Mouse (Mus musculus) lung, postnatal 25 days (tissue): ENCODE data around the gene Peli1.

Experiments
- DNase-seq: peaks from one replicate; pipeline ENCODE4 v3.0.0; 2022; ENCODE audit warnings: low spot score

Peli1 gene

DNA sequence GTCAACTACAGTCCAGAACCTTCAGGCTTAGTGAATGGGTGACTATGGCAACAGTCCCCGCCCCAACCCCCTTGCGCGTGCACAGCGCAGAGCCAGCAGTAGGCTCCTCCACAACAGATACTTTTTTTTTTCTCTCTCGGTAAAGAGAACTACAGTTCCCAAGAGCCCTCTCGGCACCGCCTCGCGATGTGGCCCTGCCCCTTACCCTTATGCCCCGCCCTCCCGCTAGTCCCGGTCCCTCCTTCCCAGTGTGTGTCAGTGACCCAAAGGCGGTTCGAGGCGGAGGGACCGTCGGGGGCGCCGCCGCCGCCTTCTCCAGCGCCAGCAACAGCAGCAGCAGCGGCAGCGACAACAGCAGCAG lies at the start of gene Peli1:
Peli1 (plus strand) TSS at position 225 of the 361 bp plus-strand sequence.
- peak; percentile 98 for DNase-seq

DNA sequence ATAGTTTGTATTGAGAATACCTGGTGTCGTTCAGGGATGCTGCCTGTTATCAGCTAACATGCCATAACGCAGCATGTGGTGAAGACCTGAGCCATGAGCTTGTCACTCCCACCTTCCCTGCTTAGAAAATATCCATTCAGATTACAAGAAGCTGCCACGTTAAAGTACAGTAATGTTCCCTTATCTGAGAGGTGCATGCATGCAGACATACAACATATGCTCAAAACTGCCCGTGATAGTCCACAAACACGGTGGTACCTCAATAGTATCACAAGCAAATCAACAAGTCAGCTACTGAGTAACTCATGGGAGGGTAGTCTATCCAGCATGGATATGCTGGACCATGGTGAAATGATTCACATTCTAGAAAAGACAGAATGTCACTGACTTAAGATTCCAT lies 48.5 kb upstream of the Peli1 start:
- no peak for DNase-seq

DNA sequence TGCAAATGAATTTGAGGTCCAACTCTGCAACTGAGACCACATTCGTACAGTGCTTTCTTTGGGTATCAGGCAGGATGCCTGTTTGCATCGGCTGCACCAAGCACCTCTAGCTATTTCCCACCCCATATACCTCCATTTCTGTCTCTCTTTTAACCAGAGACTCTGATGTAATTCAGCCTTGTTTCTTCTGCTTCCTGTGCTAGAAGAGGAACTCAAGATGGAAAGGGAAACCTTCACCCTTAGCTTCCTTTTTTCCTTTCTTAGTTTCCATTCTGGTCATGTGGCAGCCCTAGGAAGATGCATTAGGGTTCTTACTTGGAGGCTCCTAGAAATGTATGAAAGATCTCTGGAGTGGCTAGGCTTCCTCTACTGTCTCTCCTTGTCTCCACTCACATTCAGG lies 44.9 kb upstream of the Peli1 start:
- DNase-seq: no peak

DNA sequence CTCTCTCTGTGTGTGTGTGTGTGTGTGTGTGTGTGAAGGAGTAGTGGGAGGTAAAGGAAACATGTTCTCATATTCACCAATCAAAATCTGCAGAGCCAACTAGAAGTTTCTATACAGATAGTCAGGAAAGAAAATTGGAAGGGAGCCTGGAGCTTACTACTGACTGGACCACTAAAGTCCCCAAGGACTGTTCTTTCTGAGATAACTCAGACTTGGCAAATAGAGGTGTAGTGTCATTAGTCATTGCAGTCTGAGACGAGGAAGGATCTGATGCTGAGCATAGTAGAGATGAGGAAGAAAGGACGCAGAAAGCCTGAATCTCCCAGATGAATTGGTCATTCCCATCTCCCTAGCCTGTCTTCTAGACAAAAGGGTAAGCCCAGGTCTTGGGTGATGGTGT lies 43.2 kb upstream of the Peli1 start:
- DNase-seq: no peak

DNA sequence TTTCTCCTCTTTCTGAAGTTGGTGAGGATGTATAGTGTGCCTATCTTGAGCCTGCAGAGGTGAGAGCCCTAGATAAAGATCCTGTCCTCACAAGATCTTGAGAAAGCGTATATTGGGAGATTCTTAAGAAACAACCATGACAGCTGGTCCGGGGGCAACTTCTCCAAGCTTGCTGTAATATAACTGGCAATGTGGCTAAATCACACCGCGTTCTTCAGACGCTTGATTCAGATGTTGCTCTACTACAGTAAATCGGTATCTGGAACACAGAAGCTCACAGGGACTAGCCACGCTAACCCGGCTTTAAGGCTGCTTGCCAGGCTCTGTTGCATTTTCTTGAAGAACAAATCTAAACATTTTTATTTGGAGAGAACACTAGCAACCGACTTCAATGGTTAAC lies 39.4 kb upstream of the Peli1 start:
- DNase-seq: no peak

DNA sequence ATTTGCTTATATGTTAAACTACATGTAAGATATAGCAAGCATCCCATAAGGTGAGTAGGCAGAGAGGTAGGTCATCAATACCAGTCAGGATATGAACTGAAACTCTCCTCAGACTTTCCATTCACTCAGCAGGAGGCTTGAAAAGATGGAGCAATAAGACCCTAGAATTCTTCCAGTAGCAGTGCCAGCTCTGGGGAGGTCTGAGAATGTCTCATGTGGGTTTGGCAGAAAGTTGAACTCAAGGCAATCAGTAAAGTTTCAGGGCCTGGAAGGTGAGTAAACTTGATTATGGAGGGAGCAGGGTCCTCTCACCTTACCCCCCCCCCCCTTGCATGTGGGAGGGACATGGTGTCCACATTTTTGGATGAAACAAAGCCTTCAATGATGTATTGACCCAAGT lies 36.5 kb upstream of the Peli1 start:
- no peak for DNase-seq

DNA sequence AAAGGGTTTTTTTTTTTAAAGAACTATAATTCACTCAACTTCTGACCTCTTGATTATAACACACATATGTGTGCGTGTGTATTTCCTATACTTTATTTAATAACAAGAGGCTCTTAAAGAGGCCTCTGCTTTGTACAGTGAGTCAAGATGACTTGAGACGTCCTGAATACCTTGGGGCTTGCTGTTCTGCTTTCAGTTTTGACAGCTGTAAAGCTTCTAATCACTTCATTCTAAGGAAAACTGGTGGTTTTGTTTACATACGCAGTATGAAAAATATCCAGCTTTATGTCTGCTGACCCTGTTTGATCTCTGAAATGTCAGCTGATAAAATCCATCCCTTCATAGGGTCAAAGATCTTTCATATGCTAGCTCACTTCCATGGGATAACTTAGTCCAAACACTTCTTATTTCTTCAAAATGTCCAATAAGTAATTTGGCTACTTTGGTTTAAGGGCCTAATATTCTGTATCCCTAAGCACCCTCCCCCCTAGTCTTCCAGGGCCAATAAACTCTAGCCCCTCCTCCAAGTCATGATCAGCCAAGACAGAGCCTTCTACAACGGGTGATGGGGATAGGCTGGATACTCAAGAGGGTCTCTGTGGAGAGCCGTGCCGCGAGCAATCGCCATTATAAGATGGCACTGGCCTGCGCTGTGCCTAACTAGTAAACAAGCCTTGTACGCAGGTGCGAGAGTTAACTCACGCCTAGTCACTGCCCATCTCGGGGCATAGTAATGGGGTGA lies 34.8 kb upstream of the Peli1 start:
- DNase-seq: no peak

DNA sequence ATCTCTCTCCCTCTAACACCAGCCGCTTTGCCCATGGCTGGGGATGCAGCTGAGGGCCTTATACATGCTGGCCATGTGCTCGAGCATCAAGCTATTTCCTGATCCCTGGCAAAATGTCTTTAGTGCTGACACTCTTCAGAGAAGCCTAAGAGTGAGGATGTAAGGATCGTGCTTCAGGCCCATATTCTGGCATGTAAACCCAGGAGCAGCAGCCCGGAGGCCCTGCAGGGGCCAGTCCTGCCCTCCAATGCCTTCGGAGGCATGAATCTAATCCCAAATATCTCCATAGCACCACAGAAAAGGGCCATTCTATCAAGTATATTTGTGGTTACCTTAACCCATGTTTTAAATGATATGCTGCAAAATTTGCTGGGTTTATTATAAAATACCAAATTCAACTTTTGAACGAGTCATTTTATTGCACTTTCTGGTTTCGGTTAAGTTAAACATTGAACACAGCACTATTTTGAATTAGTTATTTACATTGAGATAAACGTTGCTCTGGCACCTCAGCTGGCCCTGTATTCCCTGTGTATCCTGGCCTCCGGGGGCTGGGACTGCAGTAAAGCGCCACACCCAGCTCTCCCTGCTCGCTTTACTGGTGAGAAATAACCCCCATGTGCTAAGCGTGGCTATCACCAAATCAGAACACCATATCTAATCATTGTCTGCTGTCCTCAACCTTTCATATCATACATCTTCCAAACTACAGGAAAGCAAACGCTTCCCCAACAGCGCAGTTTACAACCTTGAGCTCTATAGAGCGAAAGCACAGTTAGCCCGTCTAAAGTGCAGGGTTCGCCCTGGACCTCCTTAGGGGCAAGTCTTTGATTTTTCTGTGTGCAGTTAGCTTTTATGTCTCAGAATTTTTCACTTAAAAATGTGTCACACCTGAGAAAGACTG lies 33.3 kb upstream of the Peli1 start:
- no peak for DNase-seq

DNA sequence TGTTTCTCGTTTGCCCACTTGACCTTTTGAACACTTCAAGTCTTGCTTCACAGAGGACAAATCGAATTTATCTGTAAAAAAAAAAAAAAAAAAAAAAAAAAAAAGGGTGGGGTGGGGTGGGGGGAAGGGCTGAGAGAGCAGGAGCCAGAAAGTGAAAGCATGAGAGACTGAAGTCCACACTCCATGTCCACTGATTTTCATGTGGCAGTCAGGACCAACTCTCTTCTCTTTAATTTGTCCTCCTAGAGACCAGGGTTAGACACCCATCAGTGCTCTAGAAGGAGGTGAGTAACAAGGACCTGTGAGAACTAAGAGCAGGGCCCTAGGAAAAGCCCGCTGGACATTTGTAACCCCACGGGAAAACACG lies 32.7 kb upstream of the Peli1 start:
- DNase-seq: no peak

DNA sequence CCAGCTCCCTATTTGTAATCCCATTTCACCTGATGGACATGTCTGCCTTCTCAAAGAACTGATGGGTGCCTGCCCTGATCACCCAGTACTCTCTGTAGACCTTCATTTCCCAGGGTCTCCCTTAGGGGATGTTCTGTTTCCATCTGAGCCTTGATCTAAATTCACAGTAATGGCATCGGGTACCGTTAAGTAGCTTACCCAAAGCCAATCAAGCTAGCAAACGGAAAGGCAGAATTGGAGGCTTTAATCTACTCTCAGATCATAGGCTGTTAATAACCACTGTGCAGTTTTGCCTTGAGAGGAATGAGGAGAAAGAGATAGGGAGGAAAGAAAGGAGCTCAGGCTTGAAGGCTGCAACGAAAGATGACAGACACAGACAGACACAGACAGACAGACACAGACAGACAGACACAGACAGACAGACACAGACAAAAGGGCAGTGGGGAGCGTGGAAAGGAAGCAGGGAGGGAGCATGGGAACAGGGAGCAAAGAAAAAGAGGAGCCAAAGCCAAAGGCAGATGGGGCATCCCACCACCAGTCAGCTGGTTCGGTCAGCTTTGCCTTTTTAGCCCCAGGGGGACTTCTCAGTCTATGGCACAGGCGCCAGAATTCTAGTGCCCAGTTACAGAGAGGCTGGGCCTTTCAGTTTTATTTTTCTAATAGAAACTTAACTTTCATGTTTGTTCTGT lies 30.6 kb upstream of the Peli1 start:
- no peak for DNase-seq

DNA sequence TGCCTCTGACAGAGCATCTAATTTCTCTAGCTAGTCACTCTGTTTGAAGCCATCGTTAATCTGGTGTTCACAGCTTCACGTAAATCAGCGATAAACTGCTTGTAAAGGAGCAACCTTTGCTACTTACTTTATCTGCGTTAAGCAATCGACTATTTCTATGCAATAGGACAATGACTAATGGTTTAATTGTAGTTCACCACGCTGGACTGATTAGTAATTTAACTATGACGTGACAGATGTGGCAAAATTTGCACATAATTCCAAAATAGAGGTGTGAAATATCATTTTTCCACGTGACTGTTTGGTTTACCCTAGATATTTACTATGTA lies 30.1 kb upstream of the Peli1 start:
- no peak for DNase-seq

DNA sequence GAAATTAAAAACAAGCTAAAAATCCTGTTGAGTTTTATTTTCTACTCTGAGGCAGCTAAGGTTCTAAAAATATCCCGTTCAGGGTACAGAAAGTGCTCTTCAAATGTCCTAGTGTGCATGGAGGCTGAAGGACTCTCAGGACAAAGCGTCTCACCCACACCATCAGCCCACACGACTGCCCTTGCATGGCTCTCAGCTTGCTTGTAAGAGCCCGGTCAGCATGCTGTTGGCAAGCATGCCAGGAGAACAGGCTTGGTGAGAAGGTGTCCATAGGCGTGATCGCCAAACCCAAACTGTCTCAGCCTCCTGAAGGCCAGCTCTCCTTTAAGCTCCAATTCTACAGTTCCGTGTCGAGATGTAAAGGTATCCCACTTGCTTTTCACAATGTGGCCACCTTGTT lies 29.7 kb upstream of the Peli1 start:
- peak; percentile 83 for DNase-seq

DNA sequence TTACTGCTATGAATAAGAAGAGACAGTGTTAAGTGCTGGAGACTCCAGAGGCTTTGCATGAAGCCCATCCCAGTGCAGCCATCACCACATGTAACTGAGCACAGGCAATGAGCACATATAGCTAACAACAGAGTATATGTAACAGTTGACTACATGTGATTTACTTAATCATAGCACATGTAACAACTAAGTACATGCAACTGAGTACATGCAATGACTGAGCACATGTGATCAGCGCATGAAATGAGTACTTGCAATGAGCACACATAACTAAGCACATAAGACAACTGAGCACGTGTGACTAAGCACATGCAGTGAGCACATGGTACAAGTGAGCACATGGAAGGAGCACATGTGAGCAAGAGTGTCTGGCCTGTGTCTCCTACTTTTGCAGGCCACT lies 29.0 kb upstream of the Peli1 start:
- no peak for DNase-seq

DNA sequence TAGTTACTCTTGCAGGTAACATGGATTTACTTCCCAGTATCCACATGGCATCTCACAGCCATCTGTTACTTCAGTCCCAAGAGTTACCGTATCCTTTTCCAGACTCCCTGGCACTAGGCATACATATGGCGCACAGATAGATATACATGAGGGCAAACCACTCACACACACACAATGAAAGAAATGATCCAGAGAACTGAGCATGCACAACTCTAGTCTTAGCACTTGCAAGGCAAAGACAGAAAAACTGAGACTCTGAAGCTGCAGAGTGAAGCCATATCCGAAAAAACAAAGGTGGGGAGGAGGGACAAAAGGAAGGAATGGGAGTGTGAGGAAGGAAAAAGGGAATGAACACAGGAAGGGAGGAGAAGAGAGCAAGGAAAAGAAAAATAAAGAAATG lies 27.8 kb upstream of the Peli1 start:
- no peak for DNase-seq

DNA sequence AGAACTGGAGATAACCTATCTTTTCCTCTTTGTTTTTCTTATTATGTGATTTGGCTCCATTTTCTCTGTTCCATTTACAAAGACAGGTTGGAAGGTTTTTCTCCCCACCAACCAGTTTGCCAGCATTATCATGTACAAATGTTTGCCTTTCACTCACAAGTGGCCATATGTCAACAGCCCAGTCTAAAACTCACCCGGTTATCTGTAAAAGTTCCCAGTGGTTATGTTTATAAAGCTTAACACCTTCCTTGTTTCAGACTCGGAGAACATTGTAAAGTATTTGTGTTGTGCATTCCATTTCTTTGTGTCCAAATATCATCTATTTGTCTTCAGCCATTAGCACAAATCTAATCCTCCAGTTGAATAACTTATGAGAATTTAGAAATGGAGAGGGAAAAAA lies 11.7 kb upstream of the Peli1 start:
- DNase-seq: peak; percentile 78

DNA sequence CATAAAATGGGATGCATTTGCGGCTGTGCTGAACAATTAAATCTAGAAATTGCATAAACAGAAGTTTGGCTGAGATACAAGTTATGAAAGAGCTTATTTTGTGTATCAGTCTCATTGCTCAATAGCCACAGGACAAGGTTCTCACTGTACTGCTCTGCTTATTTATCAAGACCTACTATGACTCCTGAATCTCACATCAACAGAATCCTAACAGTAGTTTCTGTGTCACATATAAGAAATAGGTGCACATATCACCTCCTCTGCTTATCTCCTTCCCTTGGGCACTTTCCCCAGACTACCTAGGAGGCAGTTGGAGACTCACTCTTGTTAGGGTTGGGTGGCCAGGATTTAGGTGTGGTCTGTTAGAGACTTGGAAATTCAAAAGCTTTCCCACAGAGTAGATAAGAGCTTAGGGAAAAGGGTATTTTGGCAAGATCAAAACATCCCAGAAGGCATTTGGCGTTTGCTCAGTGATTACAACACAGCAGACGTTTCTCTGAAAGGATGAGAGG lies 11.2 kb upstream of the Peli1 start:
- DNase-seq: peak; percentile 75

DNA sequence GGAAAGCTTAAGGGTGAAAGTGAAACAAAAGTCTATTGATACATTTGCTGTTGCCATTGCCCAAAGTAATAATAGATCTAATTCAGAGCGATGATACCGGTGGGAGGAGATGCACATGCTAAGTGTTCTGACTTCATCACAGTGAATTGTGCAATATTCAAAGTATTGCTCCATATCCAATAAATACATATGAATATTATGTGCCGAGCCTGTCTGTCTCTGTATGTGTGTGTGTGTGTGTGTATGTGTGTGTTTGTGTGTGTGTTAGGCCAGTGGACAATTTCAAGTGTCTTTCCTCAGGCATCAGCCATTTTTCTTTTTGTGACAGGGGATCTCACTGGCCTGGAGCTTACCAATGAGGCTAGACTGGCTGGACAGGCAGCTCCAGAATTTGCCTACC lies 9.9 kb upstream of the Peli1 start:
- DNase-seq: no peak

DNA sequence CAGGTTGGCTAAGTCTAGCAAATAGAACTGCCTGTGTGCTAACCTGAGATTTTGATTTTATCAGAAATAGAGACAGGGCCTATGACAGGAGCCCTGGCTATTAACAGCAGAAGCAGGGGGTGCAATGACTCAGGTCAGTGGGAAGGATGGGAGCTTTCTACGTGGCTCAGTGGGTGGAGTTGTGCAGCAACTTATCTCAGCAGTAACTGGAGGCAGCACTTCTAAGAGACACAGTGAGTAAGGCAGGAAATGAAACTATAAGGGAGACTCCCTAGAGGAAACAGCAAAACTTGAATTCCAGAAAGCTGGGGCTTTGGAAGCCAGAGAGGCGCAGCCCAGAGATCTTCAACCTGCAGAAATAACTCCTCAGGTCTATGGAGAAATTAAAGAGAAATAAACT lies 8.4 kb upstream of the Peli1 start:
- DNase-seq: peak; percentile 54

DNA sequence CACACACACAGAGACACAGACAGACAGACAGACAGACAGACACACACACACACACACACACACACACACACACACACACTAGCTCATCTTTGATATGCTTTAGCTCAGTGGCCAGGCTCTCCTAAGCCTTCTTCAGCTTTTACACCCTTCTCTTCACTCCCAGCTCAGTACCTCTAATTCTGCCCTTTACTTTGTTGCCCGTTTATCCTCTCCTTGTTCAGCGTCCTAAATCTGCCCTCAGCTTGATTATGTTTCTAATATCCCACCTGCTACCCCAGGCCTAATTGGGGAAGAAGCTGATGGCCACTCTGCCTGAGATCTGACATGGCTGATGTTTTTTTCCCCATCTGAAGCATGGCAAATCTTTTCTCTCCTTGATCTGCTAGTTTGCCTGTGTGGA lies 2.7 kb upstream of the Peli1 start:
- no peak for DNase-seq

DNA sequence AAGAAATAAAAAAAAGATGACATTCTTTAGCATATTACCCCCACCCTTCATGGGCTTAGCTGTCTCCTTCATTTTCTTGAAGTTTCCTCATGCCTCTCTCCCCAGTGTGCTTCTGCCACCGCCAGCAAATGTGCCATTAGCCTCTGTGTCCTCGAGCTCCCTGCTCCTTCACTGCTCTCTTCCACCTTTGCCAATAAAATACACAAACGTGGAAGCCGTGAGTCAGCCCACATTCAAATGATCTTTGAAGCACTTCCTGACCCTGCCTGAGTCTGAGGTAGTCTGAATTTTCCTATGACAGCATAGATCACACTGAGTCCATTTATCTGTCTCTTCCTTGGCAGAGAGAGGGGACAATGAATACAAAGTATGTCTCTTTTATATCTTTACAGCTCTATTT lies 1.5 kb upstream of the Peli1 start:
- DNase-seq: no peak

DNA sequence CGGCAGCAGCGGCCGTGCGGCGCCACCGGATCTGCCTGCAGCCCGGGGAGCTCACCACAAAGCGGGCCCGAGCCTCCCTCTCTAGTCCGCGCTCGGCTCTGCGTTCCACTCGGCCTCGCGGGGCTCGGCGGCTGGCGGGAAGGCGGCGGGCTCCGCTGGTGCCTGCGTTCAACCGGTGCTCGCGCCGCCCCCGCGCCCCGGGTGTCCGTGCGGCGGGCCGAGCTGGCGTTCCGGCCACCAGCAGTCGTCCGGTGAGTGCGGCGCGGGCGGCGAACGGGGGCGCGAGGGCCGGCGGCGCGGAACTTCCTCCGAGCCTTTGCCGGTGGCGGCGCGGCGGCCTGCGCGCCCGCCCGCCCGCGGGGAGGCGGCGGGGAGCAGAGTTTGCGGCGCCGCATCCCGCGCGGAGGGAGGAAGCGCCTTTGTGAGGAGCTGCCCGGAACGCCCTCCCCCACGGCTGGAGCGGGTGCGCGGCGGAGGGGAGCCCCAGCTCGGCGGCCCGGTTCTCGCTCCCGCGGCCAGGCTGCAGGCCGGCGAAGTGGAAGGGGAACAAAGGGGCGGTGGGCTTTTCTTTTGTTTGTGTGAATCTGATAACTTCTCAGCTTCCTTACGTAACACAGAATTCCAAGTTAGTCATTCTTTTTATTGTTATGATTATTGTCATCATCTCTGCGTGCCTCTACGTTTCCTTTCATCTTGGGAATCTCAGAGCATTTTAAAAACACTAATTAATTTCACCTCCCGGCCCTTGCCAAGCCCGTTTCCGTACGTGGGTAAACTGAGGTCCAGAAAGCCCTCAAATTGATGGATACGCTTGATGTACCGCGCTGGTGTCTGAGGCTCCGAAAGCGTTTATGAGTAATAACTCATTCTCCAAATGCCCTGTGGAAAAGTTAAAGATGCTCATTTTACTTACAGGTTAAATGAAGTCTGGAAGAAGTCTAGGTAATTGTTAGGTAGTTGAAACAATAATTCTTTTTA lies 626 bp downstream of the Peli1 start:
- DNase-seq: peak; percentile 60

DNA sequence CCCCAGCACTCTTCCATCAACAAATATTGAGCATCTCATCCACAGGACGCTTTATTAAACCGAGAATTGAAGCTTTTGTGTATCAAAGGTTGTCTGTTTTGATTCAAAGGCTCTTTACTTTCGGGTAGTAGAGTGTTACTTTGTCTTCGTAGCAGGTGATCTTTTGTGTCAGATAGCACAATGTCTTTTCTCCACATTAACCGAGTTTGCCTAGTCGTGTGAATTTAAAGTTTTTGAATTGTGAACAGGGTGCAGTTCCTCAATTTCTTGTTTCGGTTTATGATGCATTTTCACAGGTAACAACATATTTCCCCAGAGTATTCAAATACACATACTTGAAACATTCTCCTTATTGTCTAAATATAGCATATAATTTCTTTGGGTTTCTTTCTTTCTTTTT lies 1.5 kb downstream of the Peli1 start:
- no peak for DNase-seq
